23 mouse cellular contexts compared by ENCODE assay signal in genomic region chr1:69831002-69831401, GRCm38 (mm10). TPM values are rescaled to one million over a fixed set of nuclear protein-coding genes. Genes with fewer than 3 reads are reported as not detected.
"Had no signal": no experiment of that assay in that cellular context is flagged by ENCODE, and none has a peak within 500 bp of the region (broad histone marks: within the 10 kb centered on the region; RNA-seq: fewer than 3 reads in every experiment).

No protein-coding gene starts in this region.

- DNase-seq: kidney, adult 11 months; kidney, adult 8-10 months; kidney, postnatal 10 days; kidney, postnatal 36 days; left cerebral cortex, postnatal 4 days; liver, postnatal 0 days; lung, embryonic 14.5 days; right cerebral cortex, adult 18-20 months; right cerebral cortex, postnatal 14 days; right cerebral cortex, postnatal 4 days had no signal

- ATAC-seq: liver, postnatal 0 days; lung, postnatal 0 days; midbrain, embryonic 13.5 days; midbrain, embryonic 16.5 days had no signal

- H3K27ac ChIP-seq: kidney, embryonic 15.5 days; limb, embryonic 12.5 days; limb, embryonic 15.5 days; liver, embryonic 14.5 days; midbrain, embryonic 10.5 days; midbrain, embryonic 13.5 days; stomach, postnatal 0 days had no signal

- H3K9ac ChIP-seq: kidney, embryonic 15.5 days; limb, embryonic 12.5 days; limb, embryonic 15.5 days; liver, embryonic 14.5 days; liver, postnatal 0 days; lung, embryonic 14.5 days; midbrain, embryonic 13.5 days had no signal

- H3K4me2 ChIP-seq: kidney, embryonic 15.5 days; limb, embryonic 12.5 days; limb, embryonic 15.5 days; liver, embryonic 11.5 days; lung, embryonic 14.5 days; midbrain, embryonic 13.5 days had no signal

- H3K36me3 ChIP-seq: kidney, embryonic 15.5 days; limb, embryonic 12.5 days; limb, embryonic 15.5 days; midbrain, embryonic 10.5 days; midbrain, embryonic 13.5 days had no signal

- H3K27me3 ChIP-seq: kidney, embryonic 15.5 days; limb, embryonic 12.5 days; limb, embryonic 15.5 days; midbrain, embryonic 13.5 days had no signal

- H3K9me3 ChIP-seq: kidney, embryonic 15.5 days; limb, embryonic 12.5 days; limb, embryonic 15.5 days; midbrain, embryonic 10.5 days; midbrain, embryonic 13.5 days had no signal

- H3K4me3 ChIP-seq: kidney, embryonic 15.5 days; limb, embryonic 12.5 days; limb, embryonic 15.5 days; megakaryocyte, embryonic 14.5 days; midbrain, embryonic 10.5 days; midbrain, embryonic 13.5 days; myocyte had no signal

RNA-seq across cellular contexts. Expression of gene Spag16, which starts 4.2 kb away (rescaled TPM):
- total RNA-seq: monocyte, adult 5-6 weeks had no signal
- polyA plus RNA-seq: liver, embryonic 14.5 days; liver, postnatal 0 days; myocyte had no signal
